ENCODE assay signal across 8 mouse cellular contexts in the genomic region with DNA sequence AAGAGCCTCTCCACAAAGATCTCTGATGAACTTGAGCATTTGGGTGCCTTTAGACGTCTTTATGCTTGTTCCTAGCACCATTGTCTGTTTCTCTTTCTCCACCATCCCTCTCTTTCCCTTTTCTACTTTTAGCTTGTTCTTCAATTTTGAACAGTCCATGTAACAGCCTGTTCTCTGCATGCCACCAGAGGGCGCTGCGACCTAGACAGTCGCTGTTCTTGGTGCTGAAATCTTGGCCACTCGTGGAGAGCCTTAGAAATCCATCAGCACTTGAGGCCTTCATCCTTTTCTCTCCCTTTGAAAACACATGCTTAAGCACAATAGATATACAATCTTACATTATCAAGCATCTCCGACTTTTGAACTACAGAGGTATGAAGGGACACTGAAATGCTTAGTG. TPM values are rescaled to one million over a fixed set of nuclear protein-coding genes. Genes with fewer than 3 reads are reported as not detected.
DNase-seq lines count a peak whose midpoint lies in the region; ATAC-seq and TF ChIP-seq lines count a peak whose summit lies in the region.

No protein-coding gene starts in this region.

- H3K4me3 ChIP-seq in kidney, adult 2 months (ENCODE audit: insufficient read depth, low read depth, low read length): no peak overlapping the region
- H3K4me3 ChIP-seq in bone marrow, adult 2 months (replicated peaks; ENCODE audit: control insufficient read depth, low read depth, low read length): no peak overlapping the region
- no peak overlapping the region for H3K4me3 ChIP-seq in embryonic facial prominence, embryonic 14.5 days (ENCODE audit: low read depth, low read length)
- H3K4me3 ChIP-seq in liver, embryonic 14.5 days (ENCODE audit: insufficient read depth in 1 of 2, low read depth in 2 of 2, low read length in 2 of 2): no peak overlapping the region
- no peak overlapping the region for H3K4me3 ChIP-seq in neural tube, embryonic 14.5 days (ENCODE audit: low read depth, low read length)

- H3K27ac ChIP-seq in kidney, adult 2 months (ENCODE audit: insufficient read depth, low read depth, low read length): no peak overlapping the region
- no peak overlapping the region for H3K27ac ChIP-seq in bone marrow, adult 2 months (ENCODE audit: control insufficient read depth, insufficient read depth, low read depth, low read length, poor library complexity)
- H3K27ac ChIP-seq in embryonic facial prominence, embryonic 14.5 days (replicated peaks; ENCODE audit: low read depth, low read length): no peak overlapping the region
- H3K27ac ChIP-seq in liver, embryonic 14.5 days: no peak overlapping the region
- no peak overlapping the region for H3K27ac ChIP-seq in neural tube, embryonic 14.5 days (ENCODE audit: low read depth, low read length)

- no peaks in the 10 kb centered on the region for H3K9me3 ChIP-seq in embryonic facial prominence, embryonic 14.5 days (ENCODE audit: control insufficient read depth, low read length)
- H3K9me3 ChIP-seq in liver, embryonic 14.5 days (ENCODE audit: control insufficient read depth, low read length): no peaks in the 10 kb centered on the region
- no peaks in the 10 kb centered on the region for H3K9me3 ChIP-seq in neural tube, embryonic 14.5 days (ENCODE audit: control insufficient read depth, low read length)

- DNase-seq in kidney, adult 2 months: peak; percentile 55
- no peak for DNase-seq in kidney, adult 11 months
- DNase-seq in embryonic facial prominence, embryonic 14.5 days (ENCODE audit: low spot score): peak; percentile 62
- DNase-seq in liver, embryonic 14.5 days (ENCODE audit: low read depth in 3 of 3, low spot score in 3 of 3): peak; percentile 26 to 37 (median 35)
- DNase-seq in testis, postnatal 14 days (ENCODE audit: low spot score): peak; percentile 52

- WGBS in kidney, adult 2 months: 3% methylated on average over 6 of the region's 6 CpGs
- WGBS in bone marrow, adult 2 months: 3% methylated on average over 6 of the region's 6 CpGs
- WGBS in embryonic facial prominence, embryonic 14.5 days: 1% methylated on average over 6 of the region's 6 CpGs
- 1% methylated on average over 6 of the region's 6 CpGs for WGBS in liver, embryonic 14.5 days (ENCODE audit: insufficient replicate concordance)
- under 1% methylated on average over 6 of the region's 6 CpGs for WGBS in neural tube, embryonic 14.5 days

- no peak overlapping the region for H3K4me2 ChIP-seq in embryonic facial prominence, embryonic 14.5 days (ENCODE audit: low read depth, low read length)
- H3K4me2 ChIP-seq in liver, embryonic 14.5 days (ENCODE audit: low read depth): no peak overlapping the region
- no peak overlapping the region for H3K4me2 ChIP-seq in neural tube, embryonic 14.5 days (ENCODE audit: low read depth, low read length)

- no peak overlapping the region for H3K9ac ChIP-seq in embryonic facial prominence, embryonic 14.5 days (ENCODE audit: low read depth, low read length)
- no peak overlapping the region for H3K9ac ChIP-seq in liver, embryonic 14.5 days (replicated peaks)
- no peak overlapping the region for H3K9ac ChIP-seq in neural tube, embryonic 14.5 days (replicated peaks; ENCODE audit: low read depth, low read length)

- TF ChIP-seq CTCF in kidney, adult 2 months (conservative IDR thresholded peaks at IDR 0.05; ENCODE audit: insufficient read depth, insufficient read length, low read depth, low read length): peak; percentile 92
- TF ChIP-seq CTCF in bone marrow, adult 2 months (IDR thresholded peaks at IDR 0.05; ENCODE audit: control insufficient read depth, insufficient read depth, low read length): peak; percentile 94
- TF ChIP-seq CTCF in liver, embryonic 14.5 days (IDR thresholded peaks at IDR 0.05; ENCODE audit: low read depth): peak; percentile 91

- no peak for TF ChIP-seq POLR2A in kidney, adult 2 months (IDR thresholded peaks at IDR 0.05; ENCODE audit: low read depth, low read length)
- no peak for TF ChIP-seq POLR2A in bone marrow, adult 2 months (IDR thresholded peaks at IDR 0.05; ENCODE audit: borderline replicate concordance, control insufficient read depth, low read depth, low read length)

- ATAC-seq in embryonic facial prominence, embryonic 14.5 days (ENCODE audit: low read depth): no peak
- peak; percentile 54 for ATAC-seq in inflammation-experienced regulatory T-cells, adult 6 months
- ATAC-seq in liver, embryonic 14.5 days (ENCODE audit: insufficient read depth): no peak
- peak; percentile 79 for ATAC-seq in neural tube, embryonic 14.5 days (ENCODE audit: low read depth)

- no peak for TF ChIP-seq EP300 in liver, embryonic 14.5 days (IDR thresholded peaks at IDR 0.05; ENCODE audit: low read depth)

- no peaks in the 10 kb centered on the region for H3K4me1 ChIP-seq in kidney, adult 2 months (ENCODE audit: control insufficient read depth, insufficient read depth, low read length)
- no peaks in the 10 kb centered on the region for H3K4me1 ChIP-seq in bone marrow, adult 2 months (ENCODE audit: control insufficient read depth, insufficient read depth, low read length)
- no peaks in the 10 kb centered on the region; the same call in 1 of the 2 replicates for H3K4me1 ChIP-seq in embryonic facial prominence, embryonic 14.5 days (ENCODE audit: control insufficient read depth, insufficient read depth, low read length)
- no peaks in the 10 kb centered on the region for H3K4me1 ChIP-seq in liver, embryonic 14.5 days (replicated peaks; ENCODE audit: control insufficient read depth in 2 of 2, insufficient read depth in 2 of 2, low read length in 1 of 2)
- H3K4me1 ChIP-seq in neural tube, embryonic 14.5 days (ENCODE audit: control insufficient read depth, insufficient read depth, low read length): no peaks in the 10 kb centered on the region; the same call in 1 of the 2 replicates

- no peaks in the 10 kb centered on the region for H3K27me3 ChIP-seq in kidney, adult 2 months (replicated peaks; ENCODE audit: control insufficient read depth, insufficient read depth, low read length)
- H3K27me3 ChIP-seq in embryonic facial prominence, embryonic 14.5 days (replicated peaks; ENCODE audit: control insufficient read depth, insufficient read depth, low read length): no peaks in the 10 kb centered on the region
- no peaks in the 10 kb centered on the region for H3K27me3 ChIP-seq in liver, embryonic 14.5 days (ENCODE audit: control insufficient read depth, insufficient read depth, low read length)
- H3K27me3 ChIP-seq in neural tube, embryonic 14.5 days (ENCODE audit: control insufficient read depth, insufficient read depth, low read length): no peaks in the 10 kb centered on the region

- no peaks in the 10 kb centered on the region for H3K36me3 ChIP-seq in kidney, adult 2 months (ENCODE audit: control insufficient read depth, insufficient read depth, low read length)
- H3K36me3 ChIP-seq in embryonic facial prominence, embryonic 14.5 days (ENCODE audit: control insufficient read depth, insufficient read depth, low read length): no peaks in the 10 kb centered on the region
- H3K36me3 ChIP-seq in liver, embryonic 14.5 days (replicated peaks; ENCODE audit: control insufficient read depth, insufficient read depth, low read depth): no peaks in the 10 kb centered on the region
- no peaks in the 10 kb centered on the region for H3K36me3 ChIP-seq in neural tube, embryonic 14.5 days (ENCODE audit: control insufficient read depth, insufficient read depth, low read length)

RNA-seq across cellular contexts. Expression of a gene that starts 5.5 kb away (rescaled TPM):
- polyA plus RNA-seq in kidney, adult 2 months (2012; rRNA removed): 97.4 and 115 TPM in 2 replicates
- polyA plus RNA-seq in bone marrow, adult 2 months (2011; ENCODE audit: insufficient read depth, insufficient read length, low replicate concordance, missing spikeins): 7.0 and 16.5 TPM in 2 replicates
- 22.2 and 24.2 TPM in 2 replicates for polyA plus RNA-seq in embryonic facial prominence, embryonic 14.5 days (2014; fragmentation: Nextera tagmentation; extraction: Ambion mirVana)
- polyA plus RNA-seq in inflammation-experienced regulatory T-cells, adult 6 months (2017; shearing (Covaris generic)): 10 to 100 TPM; 20.7 to 27.4 (median 23.2) TPM
- polyA plus RNA-seq in liver, embryonic 14.5 days (2012; rRNA removed): 11.5 and 13.1 TPM in 2 replicates
- 10.4 and 11.5 TPM in 2 replicates for polyA plus RNA-seq in liver, embryonic 14.5 days (2014; fragmentation: Nextera tagmentation; extraction: Ambion mirVana)
- polyA plus RNA-seq in neural tube, embryonic 14.5 days (2014; fragmentation: Nextera tagmentation; extraction: Ambion mirVana): 12.2 and 14.0 TPM in 2 replicates

RNA-seq across cellular contexts. Expression of a gene that starts 32.4 kb away (rescaled TPM):
- 0.34 and 0.58 TPM in 2 replicates for polyA plus RNA-seq in kidney, adult 2 months (2012; rRNA removed)
- 0.60 TPM in 1 of 2 replicates, not detected in the other for polyA plus RNA-seq in bone marrow, adult 2 months (2011; ENCODE audit: insufficient read depth, insufficient read length, low replicate concordance, missing spikeins)
- 2.9 and 3.1 TPM in 2 replicates for polyA plus RNA-seq in embryonic facial prominence, embryonic 14.5 days (2014; fragmentation: Nextera tagmentation; extraction: Ambion mirVana)
- under 1 TPM in 1 of 3 experiments, not detected in 2; 0.40 TPM for polyA plus RNA-seq in inflammation-experienced regulatory T-cells, adult 6 months (2017; shearing (Covaris generic))
- 0.05 TPM in 1 of 2 replicates, not detected in the other for polyA plus RNA-seq in liver, embryonic 14.5 days (2012; rRNA removed)
- 0.03 TPM in 1 of 2 replicates, not detected in the other for polyA plus RNA-seq in liver, embryonic 14.5 days (2014; fragmentation: Nextera tagmentation; extraction: Ambion mirVana)
- polyA plus RNA-seq in neural tube, embryonic 14.5 days (2014; fragmentation: Nextera tagmentation; extraction: Ambion mirVana): 64.1 and 67.0 TPM in 2 replicates

RNA-seq across cellular contexts. Expression of a gene that starts 39.4 kb away (rescaled TPM):
- polyA plus RNA-seq in kidney, adult 2 months (2012; rRNA removed): 90.9 and 114 TPM in 2 replicates
- polyA plus RNA-seq in bone marrow, adult 2 months (2011; ENCODE audit: insufficient read depth, insufficient read length, low replicate concordance, missing spikeins): 122 and 153 TPM in 2 replicates
- 582 TPM in 2 replicates for polyA plus RNA-seq in embryonic facial prominence, embryonic 14.5 days (2014; fragmentation: Nextera tagmentation; extraction: Ambion mirVana)
- 10 to 100 TPM; 78.5 to 96.4 (median 94.8) TPM for polyA plus RNA-seq in inflammation-experienced regulatory T-cells, adult 6 months (2017; shearing (Covaris generic))
- 57.9 and 68.4 TPM in 2 replicates for polyA plus RNA-seq in liver, embryonic 14.5 days (2012; rRNA removed)
- 156 and 172 TPM in 2 replicates for polyA plus RNA-seq in liver, embryonic 14.5 days (2014; fragmentation: Nextera tagmentation; extraction: Ambion mirVana)
- polyA plus RNA-seq in neural tube, embryonic 14.5 days (2014; fragmentation: Nextera tagmentation; extraction: Ambion mirVana): 310 and 339 TPM in 2 replicates

Comparison
In these comparisons a context has a peak if more than half of its experiments do, and no peak if none do; other contexts are left out.
1. ATAC-seq: peak in inflammation-experienced regulatory T-cells, adult 6 months (single experiment) and neural tube, embryonic 14.5 days (single experiment); none in embryonic facial prominence, embryonic 14.5 days (single experiment) and liver, embryonic 14.5 days (single experiment).
2. RNA of a gene that starts 32.4 kb away (polyA plus RNA-seq): 64.1 to 67.0 TPM in neural tube, embryonic 14.5 days; 2.9 to 3.1 TPM in embryonic facial prominence, embryonic 14.5 days, 0.60 TPM in bone marrow, adult 2 months, 0.34 to 0.58 TPM in kidney, adult 2 months, 0.40 TPM in inflammation-experienced regulatory T-cells, adult 6 months and 0.03 to 0.05 TPM in liver, embryonic 14.5 days; every median in the first group is over 10 times any median in the second.
3. Peak in every context shown above with its lines, with median percentiles within 50 percentile points of each other: CTCF ChIP-seq.